Mouse (Mus musculus) liver, adult 2 months (tissue): Measurements from ENCODE around the gene St13.

Source experiments
- CTCF ChIP-seq: fragments of 200-500 bp; IDR thresholded peaks from 2 replicates; pipeline ENCODE4 v1.5.1; 2011; ENCODE audit warnings: low read depth, low read length, control low read depth
- POLR2A ChIP-seq: fragments of 200-500 bp; IDR thresholded peaks from 2 replicates; pipeline ENCODE4 v1.6.1; 2011; ENCODE audit warnings: low read length, control low read depth; ENCODE audit not compliant: insufficient read depth; ENCODE audit errors: extremely low read depth

GRCm38 (mm10) chr15:81438345-81438744, 38.5 kb upstream of the St13 start:
- TF ChIP-seq CTCF, result no peak
- TF ChIP-seq POLR2A, result no peak
